Mouse (Mus musculus): ENCODE data around the gene Fryl. TPM values are rescaled to one million over a fixed set of nuclear protein-coding genes. Genes with fewer than 3 reads are reported as not detected.

The Fryl gene
- polyA plus RNA-seq (2012; rRNA removed; ENCODE audit: low replicate concordance) = 43.3 and 47.6 TPM in 2 replicates

GRCm38 (mm10) chr5:73256352-73257065 lies at the start of gene Fryl:
Gene Fryl (minus strand): TSS chr5:73256619.

GRCm38 (mm10) chr5:73292502-73293457 lies 36.4 kb upstream of the Fryl start, which contains the start of gene Ociad1:
Gene Ociad1 (plus strand): TSS chr5:73292784.

GRCm38 (mm10) chr5:73006784-73007581 lies 249.4 kb downstream of the Fryl start, which contains the start of gene Slc10a4:
Gene Slc10a4 (plus strand): TSS chr5:73006883.

DNA sequence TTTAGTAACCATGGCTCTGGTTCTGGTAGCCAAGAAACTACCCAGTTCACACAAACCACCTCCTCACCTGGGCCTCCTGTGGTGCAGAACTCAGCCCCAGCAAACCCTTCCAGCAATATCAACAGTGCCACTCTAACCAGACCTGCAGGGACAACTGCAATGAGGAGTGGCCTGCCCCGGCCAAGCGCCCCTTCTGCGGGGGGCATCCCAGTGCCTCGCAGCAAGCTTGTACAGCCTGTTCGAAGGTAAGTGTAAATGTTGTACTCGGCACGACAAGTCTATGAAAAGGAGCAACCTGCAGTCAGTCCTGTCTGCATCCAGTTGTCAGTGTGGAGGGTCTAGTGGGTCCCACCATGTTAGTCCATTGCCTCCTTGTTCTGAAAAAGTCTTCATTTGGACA lies 281.8 kb downstream of the Fryl start, which contains the start of gene Gm10135:
Gm10135 (minus strand) TSS at position 101 of the 400 bp plus-strand sequence.

Other genes with a start within 250 kb of the Fryl start
- 1.5 and 1.7 TPM in 2 replicates for gene Slc10a4, start 249.7 kb downstream of the Fryl start, polyA plus RNA-seq (2012; rRNA removed; ENCODE audit: low replicate concordance)
- 29.0 and 58.0 TPM in 2 replicates for gene Ociad1, start 36.2 kb upstream of the Fryl start, polyA plus RNA-seq (2012; rRNA removed; ENCODE audit: low replicate concordance)
- 9.3 and 10.8 TPM in 2 replicates for gene Ociad2, start 84.4 kb upstream of the Fryl start, polyA plus RNA-seq (2012; rRNA removed; ENCODE audit: low replicate concordance)
- gene Cwh43, start 149.5 kb upstream of the Fryl start, polyA plus RNA-seq (2012; rRNA removed; ENCODE audit: low replicate concordance) = 0.25 and 9.2 TPM in 2 replicates
- 1.7 and 2.1 TPM in 2 replicates for gene Dcun1d4, start 224.4 kb upstream of the Fryl start, polyA plus RNA-seq (2012; rRNA removed; ENCODE audit: low replicate concordance)

Data from duodenum, adult 2 months (tissue).